Mouse (Mus musculus) MEL (cell line): Measurements from ENCODE around the gene Ggct. TPM values are rescaled to one million over a fixed set of nuclear protein-coding genes. Genes with fewer than 3 reads are reported as not detected.

Source experiments
- DNase-seq: peaks from one replicate; pipeline ENCODE4 v3.0.0; 2011; ENCODE audit warnings: low read depth, low spot score
- H3K27ac ChIP-seq: 2 replicates; pipeline ENCODE4 v1.5.1; 2012; ENCODE audit warnings: low read depth, mild to moderate bottlenecking, control low read depth, low read length, moderate library complexity; ENCODE audit not compliant: control insufficient read depth
- H3K27me3 ChIP-seq, 2 experiments: fragments of 150-350 bp in 1 of 2; sonication (generic) in 1 of 2; 2 replicates each; pipeline ENCODE4 v1.6.1; 2012; ENCODE audit warnings: low read length in 2 of 2, mild to moderate bottlenecking in 2 of 2, improper control_type of control experiment in 1 of 2, moderate library complexity in 1 of 2; ENCODE audit not compliant: insufficient read depth in 2 of 2, control insufficient read depth in 1 of 2
- H3K36me3 ChIP-seq, 2 experiments: 2 replicates each; pipeline ENCODE4 v1.6.1; 2012 to 2014; ENCODE audit warnings: low read length in 2 of 2, improper control_type of control experiment in 1 of 2, inconsistent platforms in 1 of 2, mild to moderate bottlenecking in 1 of 2; ENCODE audit not compliant: insufficient read depth in 2 of 2, control insufficient read depth in 1 of 2
- H3K4me1 ChIP-seq, 2 experiments: fragments of 150-350 bp in 1 of 2; sonication (generic) in 1 of 2; 2 replicates each; pipeline ENCODE4 v1.6.1; 2012; ENCODE audit warnings: low read length in 2 of 2, improper control_type of control experiment in 1 of 2, mild to moderate bottlenecking in 1 of 2; ENCODE audit not compliant: insufficient read depth in 2 of 2, control insufficient read depth in 1 of 2
- H3K4me3 ChIP-seq, 2 experiments: fragments of 150-350 bp in 1 of 2; sonication (generic) in 1 of 2; 2 replicates each; pipeline ENCODE4 v1.5.1; 2012; ENCODE audit warnings: low read depth in 2 of 2, low read length in 2 of 2, mild to moderate bottlenecking in 2 of 2, moderate library complexity in 2 of 2, control low read depth in 1 of 2, improper control_type of control experiment in 1 of 2; ENCODE audit not compliant: control insufficient read depth in 1 of 2, insufficient read depth in 1 of 2
- H3K79me2 ChIP-seq: 2 replicates; pipeline ENCODE4 v1.6.1; 2012; ENCODE audit warnings: mild to moderate bottlenecking, low read length, moderate library complexity; ENCODE audit not compliant: control insufficient read depth, poor library complexity, insufficient read depth
- H3K9ac ChIP-seq: 2 replicates; pipeline ENCODE4 v1.6.1; 2012; ENCODE audit warnings: low read depth, mild to moderate bottlenecking, control low read depth, low read length, moderate library complexity; ENCODE audit not compliant: control insufficient read depth, poor library complexity, severe bottlenecking
- H3K9me3 ChIP-seq: fragments of 150-350 bp; sonication (generic); replicated peaks from 2 replicates; pipeline ENCODE4 v1.6.1; 2012; ENCODE audit warnings: mild to moderate bottlenecking, low read length, improper control_type of control experiment, moderate library complexity; ENCODE audit not compliant: insufficient read depth
- BHLHE40 ChIP-seq: IDR thresholded peaks from 2 replicates; pipeline ENCODE4 v1.6.1; 2012; ENCODE audit warnings: low read depth, mild to moderate bottlenecking, inconsistent platforms, low read length, improper control_type of control experiment, borderline replicate concordance
- ELF1 ChIP-seq: IDR thresholded peaks from 2 replicates; pipeline ENCODE4 v1.6.1; 2014; ENCODE audit warnings: low read depth, mild to moderate bottlenecking, inconsistent platforms, low read length, improper control_type of control experiment, moderate library complexity
- EP300 ChIP-seq, 2 experiments: IDR thresholded peaks; 2 replicates each; pipeline ENCODE4 v1.6.1; 2011; ENCODE audit warnings: improper control_type of control experiment in 2 of 2, low read length in 2 of 2, low read depth in 1 of 2, mild to moderate bottlenecking in 1 of 2
- GABPA ChIP-seq: IDR thresholded peaks from 2 replicates; pipeline ENCODE4 v1.6.1; 2012; ENCODE audit warnings: low read depth, mild to moderate bottlenecking, inconsistent platforms, low read length, improper control_type of control experiment, moderate library complexity
- HCFC1 ChIP-seq: IDR thresholded peaks from 2 replicates; pipeline ENCODE4 v1.6.1; 2012; ENCODE audit warnings: low read depth, mild to moderate bottlenecking, inconsistent platforms, low read length, improper control_type of control experiment, moderate library complexity
- KAT2A ChIP-seq: conservative IDR thresholded peaks from 2 replicates; pipeline ENCODE4 v1.6.1; 2012; ENCODE audit warnings: low read depth, low read length, improper control_type of control experiment, inconsistent platforms
- MAFK ChIP-seq: IDR thresholded peaks from 2 replicates; pipeline ENCODE4 v1.6.1; 2011; ENCODE audit warnings: low read depth, mild to moderate bottlenecking, low read length, improper control_type of control experiment, borderline replicate concordance
- MEF2A ChIP-seq: IDR thresholded peaks from 2 replicates; pipeline ENCODE4 v1.6.1; 2014; ENCODE audit warnings: low read depth, mild to moderate bottlenecking, inconsistent platforms, low read length, improper control_type of control experiment; ENCODE audit not compliant: poor library complexity, insufficient replicate concordance, severe bottlenecking; ENCODE audit errors: extremely low read depth
- MXI1 ChIP-seq: IDR thresholded peaks from 2 replicates; pipeline ENCODE4 v1.6.1; 2011; ENCODE audit warnings: mild to moderate bottlenecking, low read depth, low read length, improper control_type of control experiment
- MYB ChIP-seq: IDR thresholded peaks from 2 replicates; pipeline ENCODE4 v1.6.1; 2011; ENCODE audit warnings: mild to moderate bottlenecking, low read depth, low read length, improper control_type of control experiment
- POLR2A ChIP-seq, 2 experiments: IDR thresholded peaks; 2 replicates each; pipeline ENCODE4 v1.6.1; 2011 to 2012; ENCODE audit warnings: low read length in 2 of 2, mild to moderate bottlenecking in 2 of 2, control low read depth in 1 of 2, improper control_type of control experiment in 1 of 2, low read depth in 1 of 2, moderate library complexity in 1 of 2; ENCODE audit not compliant: control insufficient read depth in 1 of 2, insufficient read depth in 1 of 2, poor library complexity in 1 of 2
- POLR2AphosphoS2 ChIP-seq: IDR thresholded peaks from 2 replicates; pipeline ENCODE4 v1.6.1; 2011; ENCODE audit warnings: low read length, improper control_type of control experiment
- POLR2AphosphoS5 ChIP-seq: IDR thresholded peaks from 2 replicates; pipeline ENCODE4 v1.6.1; 2012; ENCODE audit warnings: low read depth, borderline replicate concordance, mild to moderate bottlenecking, inconsistent platforms, low read length, moderate library complexity, mixed read lengths
- SIN3A ChIP-seq: IDR thresholded peaks from 2 replicates; pipeline ENCODE4 v1.6.1; 2012; ENCODE audit warnings: low read length, improper control_type of control experiment, inconsistent platforms
- TAL1 ChIP-seq: IDR thresholded peaks from 2 replicates; pipeline ENCODE4 v1.6.1; 2012; ENCODE audit warnings: mild to moderate bottlenecking, inconsistent platforms, low read length, moderate library complexity, mixed read lengths
- TBP ChIP-seq: IDR thresholded peaks from 2 replicates; pipeline ENCODE4 v1.8.0; 2011; ENCODE audit warnings: low read depth, low read length, improper control_type of control experiment
- USF1 ChIP-seq: IDR thresholded peaks from 2 replicates; pipeline ENCODE4 v1.6.1; 2014; ENCODE audit warnings: low read depth, mild to moderate bottlenecking, inconsistent platforms, low read length, improper control_type of control experiment, moderate library complexity
- ZC3H11A ChIP-seq: IDR thresholded peaks from 2 replicates; pipeline ENCODE4 v1.6.1; 2012; ENCODE audit warnings: low read depth, mild to moderate bottlenecking, inconsistent platforms, low read length, improper control_type of control experiment
- ZKSCAN1 ChIP-seq: IDR thresholded peaks from 2 replicates; pipeline ENCODE4 v1.6.1; 2012; ENCODE audit warnings: low read depth, mild to moderate bottlenecking, inconsistent platforms, low read length, improper control_type of control experiment, moderate library complexity
- ZNF384 ChIP-seq: IDR thresholded peaks from 2 replicates; pipeline ENCODE4 v1.6.1; 2012; ENCODE audit warnings: low read depth, mild to moderate bottlenecking, inconsistent platforms, low read length, improper control_type of control experiment
- polyA plus RNA-seq, 2 experiments: library from polyadenylated mRNA; stranded (reverse) in 1 of 2; unstranded in 1 of 2; fragments of >175 nt in 1 of 2; fragments of >200 nt in 1 of 2; gene quantifications; 2 replicates each; pipeline versions ENCODE4 v1.2.1 to v1.2.4; 2012; ENCODE audit warnings: low replicate concordance in 2 of 2, low read depth in 1 of 2; ENCODE audit not compliant: insufficient read length in 2 of 2, insufficient read depth in 1 of 2, missing spikeins in 1 of 2
- total RNA-seq: library from RNA; depleted of rRNA; stranded (reverse); fragments of 300-350 nt; gene quantifications from 2 replicates; pipeline ENCODE4 v1.2.3, GENCODE M21; 2012

Ggct gene
- total and polyA plus RNA-seq, 3 experiments, result 23.7 to 41.6 TPM; not detected in 1

GRCm38 (mm10) chr6:54970506-54970905 lies 22.2 kb downstream of the Ggct start:
- peaks cover 0 to 4% of the 10 kb centered on the region in 2 experiments; a peak in 3 of 4 replicates for H3K27me3 ChIP-seq
- no peak for TF ChIP-seq TAL1
- no peak for DNase-seq
- no peaks in the 10 kb centered on the region for H3K9me3 ChIP-seq
- no peak overlapping the region for H3K9ac ChIP-seq
- no peak overlapping the region for H3K27ac ChIP-seq
- H3K36me3 ChIP-seq, result no peaks in the 10 kb centered on the region; a peak in 1 of 4 replicates
- no peak overlapping the region for H3K4me3 ChIP-seq
- no peaks in the 10 kb centered on the region for H3K79me2 ChIP-seq
- peaks cover 0 to 2% of the 10 kb centered on the region in 2 experiments; a peak in 1 of 4 replicates for H3K4me1 ChIP-seq

DNA sequence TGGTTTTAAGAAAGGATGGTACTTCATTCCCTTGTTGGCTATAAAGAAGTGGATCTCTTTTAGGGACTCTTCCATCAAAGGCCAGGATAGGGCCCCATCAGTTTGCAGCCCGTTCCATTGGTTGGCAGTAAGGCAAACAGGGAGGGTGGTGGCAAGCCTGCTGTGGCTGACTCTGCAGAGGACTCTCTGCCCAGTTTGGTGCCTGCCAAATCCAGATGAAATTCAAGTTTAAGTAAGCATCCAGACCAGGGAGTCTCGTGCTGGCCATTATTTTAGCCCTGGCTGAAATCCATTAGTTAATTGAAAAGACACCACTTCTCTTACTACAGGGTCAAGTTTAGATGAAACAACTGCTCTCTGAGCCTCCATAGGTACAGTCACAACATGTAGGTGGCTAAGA lies 22.9 kb downstream of the Ggct start:
- no peak overlapping the region for H3K27ac ChIP-seq
- no peak overlapping the region for H3K4me3 ChIP-seq
- no peak for TF ChIP-seq USF1
- TF ChIP-seq POLR2AphosphoS2, result no peak
- TF ChIP-seq ZNF384, result no peak
- TF ChIP-seq BHLHE40, result no peak
- TF ChIP-seq POLR2A (IDR thresholded peaks at IDR 0.05; ENCODE audit: control insufficient read depth in 1 of 2, insufficient read depth in 1 of 2, low read depth in 1 of 2, low read length in 2 of 2, poor library complexity in 1 of 2), result no peak
- no peak for TF ChIP-seq HCFC1
- no peak for TF ChIP-seq SIN3A
- TF ChIP-seq POLR2AphosphoS5, result no peak
- no peak for TF ChIP-seq TBP
- TF ChIP-seq ELF1, result no peak
- no peak for TF ChIP-seq KAT2A
- no peak for TF ChIP-seq MYB
- no peak for TF ChIP-seq MEF2A
- TF ChIP-seq MXI1, result no peak
- no peak for TF ChIP-seq MAFK
- no peak for TF ChIP-seq ZC3H11A
- no peak for TF ChIP-seq GABPA
- no peak for TF ChIP-seq EP300 (IDR thresholded peaks at IDR 0.05; ENCODE audit: low read depth in 1 of 2, low read length in 2 of 2)
- no peak for TF ChIP-seq ZKSCAN1
- H3K27me3 ChIP-seq, result peaks cover 0 to 4% of the 10 kb centered on the region in 2 experiments; a peak in 3 of 4 replicates
- DNase-seq, result no peak
- H3K36me3 ChIP-seq, result peaks cover 0 to 2% of the 10 kb centered on the region in 2 experiments; a peak in 2 of 4 replicates
- H3K9me3 ChIP-seq, result no peaks in the 10 kb centered on the region
- H3K9ac ChIP-seq, result no peak overlapping the region
- H3K4me1 ChIP-seq, result peaks cover 0 to 4% of the 10 kb centered on the region in 2 experiments; a peak in 1 of 4 replicates
- H3K79me2 ChIP-seq, result no peaks in the 10 kb centered on the region
